Mouse (Mus musculus): ENCODE data around the gene Rcc1l. TPM values are rescaled to one million over a fixed set of nuclear protein-coding genes. Genes with fewer than 3 reads are reported as not detected.

The Rcc1l gene
- total RNA-seq, 2 experiments from 2014 or later = 10.2 to 11.1 TPM

DNA sequence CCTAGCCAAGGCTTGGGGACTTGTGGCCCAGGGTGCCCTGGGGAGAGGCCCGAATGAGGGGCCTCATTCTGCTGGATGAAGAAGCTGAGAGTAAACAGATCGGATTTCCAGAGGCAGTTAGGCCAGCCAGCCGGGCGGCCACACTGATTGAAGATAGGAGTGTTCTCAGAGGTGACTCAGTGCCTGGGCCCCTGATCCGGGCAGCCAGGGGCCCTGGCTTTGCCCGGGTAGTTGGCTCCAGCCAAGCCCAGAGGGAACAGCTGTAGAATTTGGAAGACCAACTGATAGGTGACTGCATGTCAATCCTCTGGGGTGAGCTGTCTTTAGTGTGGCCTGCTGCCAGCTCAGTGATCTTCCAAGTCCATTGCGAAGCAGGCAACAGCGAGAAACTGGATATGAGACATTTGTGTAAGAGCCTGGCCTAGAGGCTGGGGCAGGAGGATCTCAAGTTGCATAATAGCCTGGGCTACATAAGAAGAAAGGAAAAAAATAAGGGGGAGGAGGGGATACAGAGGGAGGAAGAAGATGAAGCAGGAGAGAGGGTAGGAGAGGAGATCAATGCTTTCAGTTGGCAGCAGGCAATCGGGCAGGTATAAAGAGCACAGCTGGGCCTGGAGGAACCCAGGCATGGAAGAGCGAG lies 57.0 kb downstream of the Rcc1l start:
- no peak for ATAC-seq (replicated peaks; ENCODE audit: poor library complexity)

DNA sequence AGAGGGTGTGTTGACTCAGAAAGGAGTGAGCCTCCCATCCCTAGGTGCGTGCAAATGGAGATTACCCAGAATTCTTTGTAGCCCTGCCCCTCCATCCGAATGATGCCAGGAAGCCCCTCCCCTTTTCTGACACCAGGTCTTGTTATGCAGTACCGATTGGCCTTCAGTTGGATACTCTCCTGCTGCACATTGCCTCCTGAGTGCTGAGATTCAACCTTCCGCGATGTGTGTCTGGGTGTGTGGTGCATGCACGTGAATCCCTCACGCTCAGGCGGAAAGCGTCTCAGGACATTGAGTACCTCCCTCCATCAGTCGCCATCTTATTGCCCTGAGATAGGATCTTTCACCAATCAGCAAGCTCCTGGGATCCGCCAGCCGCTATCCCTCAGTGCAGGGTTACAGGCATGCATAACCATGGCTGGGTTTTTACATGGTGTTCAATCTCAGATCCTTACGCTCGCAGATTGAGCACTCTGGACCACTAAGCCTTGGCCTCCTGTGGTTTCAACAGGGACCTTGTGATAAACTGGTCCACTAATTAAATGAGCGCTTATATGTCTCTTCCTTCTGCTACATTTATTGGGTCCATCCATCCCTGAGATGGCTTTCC lies 57.7 kb downstream of the Rcc1l start:
- no peak for ATAC-seq (replicated peaks; ENCODE audit: poor library complexity)

DNA sequence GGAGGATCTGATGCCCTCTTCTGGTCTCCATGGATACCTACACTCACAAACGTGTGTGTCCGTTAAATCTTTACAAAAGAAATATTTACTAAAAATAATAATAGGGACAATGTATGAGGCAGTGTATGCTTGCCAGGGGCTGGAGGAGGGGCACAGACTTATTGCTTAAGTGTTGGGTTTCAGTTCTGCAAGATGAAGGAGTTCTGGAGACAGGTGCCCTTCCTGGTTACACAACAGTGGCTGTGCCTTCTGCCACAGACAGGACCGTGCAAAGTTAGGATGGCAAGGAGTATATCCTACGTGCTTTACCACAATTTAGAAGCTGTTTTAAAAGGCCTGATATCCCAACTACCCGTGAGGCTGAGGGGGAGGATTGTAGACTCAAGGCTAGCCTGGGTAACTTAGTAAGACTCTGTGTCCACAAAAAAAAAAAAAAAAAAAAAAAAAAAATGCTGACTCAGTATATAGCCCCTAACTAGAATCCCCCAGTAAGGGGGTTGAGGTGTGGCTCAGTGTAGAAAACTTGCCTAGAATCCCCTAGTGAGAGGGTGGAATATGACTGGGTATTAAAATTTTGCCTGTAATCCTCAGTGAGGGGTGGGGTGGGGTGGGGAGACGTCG lies 60.8 kb downstream of the Rcc1l start:
- peak; percentile 93 for ATAC-seq (replicated peaks; ENCODE audit: poor library complexity)

DNA sequence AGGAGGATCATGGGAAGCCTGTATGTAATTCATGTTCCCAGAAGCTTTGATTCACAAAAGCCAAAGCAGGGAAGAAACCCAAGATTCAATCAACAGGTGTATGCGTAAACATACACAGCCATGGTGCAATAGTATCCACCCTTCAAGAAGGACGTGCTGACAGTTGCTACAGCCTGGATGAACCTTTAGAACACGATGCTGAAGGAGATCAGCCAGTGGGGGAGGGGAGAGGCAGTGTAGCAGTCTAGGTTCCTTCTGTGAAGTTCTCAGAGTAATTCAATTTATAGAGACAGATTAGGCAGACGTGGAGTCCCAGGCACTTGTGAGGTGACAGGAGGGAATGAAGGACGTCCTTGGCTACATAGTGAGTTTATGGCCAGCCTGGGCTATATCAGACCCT lies 61.6 kb downstream of the Rcc1l start:
- no peak for ATAC-seq (replicated peaks; ENCODE audit: poor library complexity)

DNA sequence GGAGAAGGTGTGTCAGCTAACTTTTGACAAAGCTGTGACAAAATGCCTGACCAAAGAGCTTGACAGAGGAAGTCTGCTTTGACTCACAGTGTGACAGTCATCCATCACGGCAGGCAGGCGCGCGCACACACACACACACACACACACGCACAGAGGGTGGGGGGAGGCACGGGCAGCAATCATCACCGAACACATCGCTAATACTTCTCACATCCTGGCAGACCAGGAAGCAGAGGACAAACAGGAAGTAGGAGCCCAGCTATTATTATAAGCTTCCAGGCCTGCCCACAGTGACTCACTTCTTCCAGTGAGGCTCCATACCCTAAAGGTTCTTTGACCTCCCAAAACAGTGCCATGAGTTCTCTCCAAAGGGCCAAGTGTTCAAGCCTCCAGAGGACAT lies 70.7 kb downstream of the Rcc1l start:
- peak; percentile 71 for ATAC-seq (replicated peaks; ENCODE audit: poor library complexity)

DNA sequence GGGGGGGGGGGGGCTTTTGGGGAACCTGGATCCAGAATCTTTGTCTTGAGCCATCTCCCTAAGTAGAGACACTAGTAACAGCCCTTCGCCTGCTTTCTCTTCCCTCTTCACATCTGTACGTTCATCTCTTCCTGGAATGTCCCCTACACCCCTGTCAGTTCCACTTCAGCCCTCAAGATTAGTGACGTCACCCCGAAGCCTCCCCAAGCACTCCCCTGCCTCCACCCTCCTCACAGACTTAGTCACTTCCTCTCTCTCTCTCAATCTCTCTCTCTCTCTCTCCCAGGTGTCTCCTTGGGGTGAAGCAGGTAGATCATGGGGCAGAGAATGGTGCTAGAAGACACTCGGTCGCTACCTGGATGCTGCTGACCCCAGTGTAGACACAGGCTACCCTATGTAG lies 73.9 kb downstream of the Rcc1l start:
- ATAC-seq (replicated peaks; ENCODE audit: poor library complexity) = peak; percentile 47

DNA sequence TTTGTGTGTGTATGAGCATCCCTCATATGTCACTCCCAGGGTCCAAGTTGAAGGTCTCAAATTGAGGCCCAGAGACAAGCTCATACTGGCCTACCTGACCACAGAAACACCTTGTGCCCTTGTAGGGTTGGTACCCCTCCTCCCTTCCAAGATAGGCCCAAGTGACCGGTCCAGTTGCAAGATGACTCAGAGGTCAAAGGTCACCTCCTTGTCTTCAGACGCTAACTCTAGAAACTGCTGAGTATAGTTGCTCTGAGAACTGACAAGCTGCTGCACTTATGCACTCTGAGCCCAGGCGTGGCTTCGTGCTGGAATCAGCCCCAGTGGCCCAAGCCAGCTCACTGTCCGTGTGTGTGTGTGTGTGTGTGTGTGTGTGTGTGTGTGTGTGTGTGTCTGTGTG lies 74.7 kb downstream of the Rcc1l start:
- ATAC-seq (replicated peaks; ENCODE audit: poor library complexity) = no peak

DNA sequence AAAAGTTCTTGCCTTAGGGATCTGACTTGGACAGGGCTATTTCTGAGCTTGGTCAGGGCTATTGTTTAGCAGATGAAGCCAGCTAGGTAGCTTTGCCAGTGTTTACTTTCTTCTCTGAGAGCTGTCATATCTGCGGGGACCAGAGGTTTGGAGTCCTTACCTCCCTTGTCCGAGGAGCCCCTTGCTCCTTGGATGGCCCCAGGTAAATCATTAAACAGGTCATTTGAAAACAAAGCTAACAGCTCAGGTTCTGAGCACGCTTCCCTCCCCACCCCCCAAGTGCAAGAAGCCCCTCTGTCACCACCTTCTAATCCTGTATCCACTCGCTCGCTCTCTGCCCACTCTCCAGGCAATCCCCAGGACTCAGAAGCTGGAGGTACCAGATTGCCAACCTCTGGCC lies 75.3 kb downstream of the Rcc1l start:
- no peak for ATAC-seq (replicated peaks; ENCODE audit: poor library complexity)

DNA sequence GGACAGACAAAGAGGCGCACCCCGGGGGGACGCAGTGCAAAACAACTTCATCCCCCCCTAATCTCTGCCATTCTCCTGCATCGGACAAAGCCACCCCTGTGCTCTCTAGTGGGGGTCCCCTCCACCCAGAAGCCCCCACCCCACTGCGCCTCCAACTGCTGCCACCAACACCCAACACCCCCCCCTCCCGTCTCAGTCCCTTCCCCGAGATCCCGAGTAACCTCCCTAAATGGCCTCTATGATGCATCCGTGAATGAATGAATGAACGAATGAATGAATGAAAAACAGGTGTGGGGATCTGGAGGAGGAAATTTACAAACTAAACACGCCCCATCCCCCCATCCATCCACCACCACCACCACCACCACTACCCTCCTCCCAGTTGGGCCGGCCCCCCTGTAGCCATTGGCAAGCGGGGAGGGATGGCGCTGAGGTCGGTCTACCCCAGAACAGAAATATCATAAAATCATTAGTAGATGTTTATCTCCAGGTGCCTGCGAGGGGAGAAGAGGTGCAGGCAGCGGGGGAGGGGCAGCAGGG lies 76.3 kb downstream of the Rcc1l start:
- ATAC-seq (replicated peaks; ENCODE audit: poor library complexity) = no peak

DNA sequence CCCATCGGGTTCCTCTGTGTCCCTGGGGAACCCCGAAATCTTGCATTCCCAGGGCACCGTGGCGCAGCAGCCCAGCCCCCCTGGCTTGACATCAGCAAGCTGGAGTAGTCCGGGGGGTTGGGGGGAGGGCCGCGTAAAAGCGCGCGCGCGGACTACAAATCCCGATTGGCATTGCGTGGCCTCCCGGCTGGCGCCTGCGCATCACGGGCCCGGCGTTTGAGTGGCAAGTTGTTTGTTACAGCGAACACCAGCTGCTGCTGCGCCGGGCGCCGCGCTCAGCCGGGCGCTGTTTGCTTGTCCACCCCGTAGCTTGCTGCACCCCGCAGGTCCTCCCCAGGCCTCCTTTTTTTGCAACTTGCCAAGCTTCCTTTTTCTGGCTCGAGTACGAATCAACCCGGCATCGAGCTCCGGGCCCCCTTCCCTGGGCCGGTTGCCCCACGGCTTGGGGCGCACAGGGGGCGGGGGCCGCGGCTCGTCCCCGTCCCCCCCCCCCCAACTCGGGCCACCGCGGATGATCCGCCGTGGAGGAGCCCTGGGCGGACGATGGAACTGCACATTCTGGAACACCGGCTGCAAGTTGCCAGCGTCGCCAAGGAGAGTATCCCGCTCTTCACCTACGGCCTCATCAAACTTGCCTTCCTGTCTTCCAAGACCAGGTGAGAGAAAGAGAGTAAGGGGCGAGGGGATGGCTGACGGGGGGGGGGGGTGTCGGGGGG lies 76.9 kb downstream of the Rcc1l start, which contains the start of gene Castor2:
Gene Castor2, plus strand, starts transcription at position 216 of the 716 bp plus-strand sequence.
- peak; percentile 92 for ATAC-seq (replicated peaks; ENCODE audit: poor library complexity)

DNA sequence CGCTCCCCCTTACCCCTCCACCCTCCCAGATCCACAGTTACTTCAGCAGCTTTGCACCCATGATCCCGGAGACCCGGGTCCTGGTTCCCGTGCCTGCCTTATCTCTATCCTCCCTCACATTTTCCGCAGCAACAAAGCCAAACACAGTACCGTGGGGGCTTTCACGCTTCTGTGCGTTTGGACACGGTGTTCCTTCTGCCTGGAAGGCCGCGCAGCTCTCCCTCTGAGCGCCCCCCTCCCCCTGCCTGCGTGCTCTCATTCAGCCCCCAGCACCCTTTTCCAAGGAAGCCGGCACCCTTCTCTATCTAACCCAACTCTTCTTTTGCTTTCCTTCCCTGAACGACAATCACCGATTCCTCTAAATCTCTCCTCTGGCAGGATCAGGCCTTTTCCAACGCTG lies 77.6 kb downstream of the Rcc1l start:
- no peak for ATAC-seq (replicated peaks; ENCODE audit: poor library complexity)

DNA sequence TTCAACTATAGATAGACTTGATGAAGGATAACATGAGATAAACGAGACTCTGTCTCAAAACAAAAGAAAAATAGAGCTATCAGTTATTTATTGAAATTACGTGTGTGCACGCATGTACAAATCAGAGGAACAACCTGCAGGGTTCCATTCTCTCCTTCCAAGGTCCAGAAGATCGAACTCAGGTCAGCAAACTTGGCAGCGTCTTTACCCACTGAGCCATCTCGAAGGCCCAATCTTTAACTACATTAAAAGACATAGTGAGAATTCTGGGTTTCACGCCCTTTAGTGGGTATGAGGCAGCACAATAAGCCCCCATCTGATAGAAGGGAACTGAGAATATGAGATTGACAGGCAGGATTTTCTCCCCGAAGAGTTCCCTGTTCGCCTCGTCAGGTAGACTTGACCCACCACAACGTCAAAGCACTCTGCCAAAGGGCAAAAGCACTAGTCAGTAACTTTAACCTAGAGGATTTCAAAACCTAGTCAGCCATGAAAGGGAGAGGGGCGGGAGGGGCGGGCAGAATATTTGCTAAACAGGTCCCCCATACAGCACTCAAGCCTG lies 78.2 kb downstream of the Rcc1l start:
- no peak for ATAC-seq (replicated peaks; ENCODE audit: poor library complexity)

Other genes with a start within 250 kb of the Rcc1l start
- gene Castor2, start 77.1 kb downstream of the Rcc1l start, total RNA-seq (2015) = 2.7 and 2.8 TPM in 2 replicates
- gene Castor2, start 77.1 kb downstream of the Rcc1l start, total RNA-seq (2017) = 0.54 and 0.57 TPM in 2 replicates
- gene Gtf2ird2, start 7.2 kb upstream of the Rcc1l start, total RNA-seq (2015) = 4.2 TPM in 2 replicates
- gene Gtf2ird2, start 7.2 kb upstream of the Rcc1l start, total RNA-seq (2017) = 4.2 and 4.7 TPM in 2 replicates
- gene Ncf1, start 52.9 kb upstream of the Rcc1l start, total RNA-seq (2015) = 139 and 150 TPM in 2 replicates
- gene Ncf1, start 52.9 kb upstream of the Rcc1l start, total RNA-seq (2017) = 155 and 185 TPM in 2 replicates
- 89.9 and 91.0 TPM in 2 replicates for gene Gtf2i, start 138.0 kb upstream of the Rcc1l start, total RNA-seq (2015)
- 46.6 and 54.0 TPM in 2 replicates for gene Gtf2i, start 138.0 kb upstream of the Rcc1l start, total RNA-seq (2017)